Mouse (Mus musculus) testis, adult 2 months (tissue): ENCODE measurements around the gene Gm21985.

ENCODE experiments used
- CTCF ChIP-seq: fragments of 200-500 bp; IDR thresholded peaks from 2 replicates; pipeline ENCODE4 v1.5.1; 2012; ENCODE audit warnings: low read depth, mild to moderate bottlenecking, inconsistent platforms, low read length, moderate library complexity; ENCODE audit not compliant: control insufficient read depth, insufficient read depth, insufficient replicate concordance
- POLR2A ChIP-seq: fragments of 200-500 bp; IDR thresholded peaks from 2 replicates; pipeline ENCODE4 v1.6.1; 2012; ENCODE audit warnings: low read depth, mild to moderate bottlenecking, inconsistent platforms, low read length, moderate library complexity; ENCODE audit not compliant: control insufficient read depth

DNA sequence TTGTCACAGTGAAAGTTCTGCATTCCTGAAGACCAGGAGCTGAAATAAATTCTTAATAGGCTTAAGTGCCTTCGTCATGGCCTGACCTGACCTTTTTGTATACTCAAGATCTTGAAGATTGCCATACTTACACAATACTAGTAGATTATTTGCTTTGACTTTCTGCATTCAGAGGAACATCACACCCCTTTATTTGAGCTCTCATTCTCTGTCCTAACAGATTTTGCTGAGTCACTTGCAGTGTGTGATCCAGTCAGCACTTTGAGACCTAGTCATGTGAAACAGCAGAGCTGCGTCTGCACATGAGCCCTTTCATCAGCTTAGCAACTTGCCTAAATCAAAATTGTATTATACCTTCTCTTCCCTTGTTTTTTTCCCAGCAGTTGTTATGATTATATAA lies 167.2 kb downstream of the Gm21985 start:
- TF ChIP-seq CTCF (no peak), POLR2A (no peak)
